Mouse (Mus musculus): ENCODE measurements around the gene Slc29a3. TPM values are rescaled to one million over a fixed set of nuclear protein-coding genes. Genes with fewer than 3 reads are reported as not detected.
"Not testable (repeated sequence)": the region's sequence is repeated elsewhere in the genome, so short reads cannot be mapped to it uniquely, and the experiment has no call there.

Gene Slc29a3
- polyA plus RNA-seq, 1 experiment from 2014 or later: 6.9 TPM

- Histone ChIP-seq H3K9me3 (ENCODE audit: control insufficient read depth, low read length) (no peaks in the 10 kb centered on the region), H3K36me3 (ENCODE audit: control insufficient read depth, insufficient read depth, low read length) (no peaks in the 10 kb centered on the region), H3K4me2 (no peak overlapping the region), H3K4me1 (ENCODE audit: control insufficient read depth, insufficient read depth, low read length) (no peaks in the 10 kb centered on the region), H3K9ac (ENCODE audit: low read length) (no peak overlapping the region), H3K4me3 (ENCODE audit: low read depth, low read length) (no peak overlapping the region), H3K27ac (ENCODE audit: low read depth, low read length) (no peak overlapping the region), H3K27me3 (ENCODE audit: control insufficient read depth, insufficient read depth, low read length) (no peaks in the 10 kb centered on the region; the same call in 1 of the 2 replicates)
- 48% methylated on average over 1 of the region's 1 CpGs for WGBS
- no peak for ATAC-seq (ENCODE audit: low FRiP score)
- no peak for DNase-seq (ENCODE audit: low spot score, missing footprints)
Measured at GRCm38 (mm10) chr10:60723345-60723744, 29.2 kb downstream of the Slc29a3 start.

GRCm38 (mm10) chr10:60721640-60722039, 31.0 kb downstream of the Slc29a3 start:
- ATAC-seq (ENCODE audit: low FRiP score) (no peak), DNase-seq (ENCODE audit: low spot score, missing footprints) (no peak)
- H3K27ac ChIP-seq (ENCODE audit: low read depth, low read length): no peak overlapping the region
- no peaks in the 10 kb centered on the region for H3K4me1 ChIP-seq (ENCODE audit: control insufficient read depth, insufficient read depth, low read length)
- 46% methylated on average over 12 of the region's 12 CpGs for WGBS
- H3K36me3 ChIP-seq (ENCODE audit: control insufficient read depth, insufficient read depth, low read length): no peaks in the 10 kb centered on the region
- no peaks in the 10 kb centered on the region for H3K9me3 ChIP-seq (ENCODE audit: control insufficient read depth, low read length)
- no peak overlapping the region for H3K4me3 ChIP-seq (ENCODE audit: low read depth, low read length)
- no peaks in the 10 kb centered on the region; the same call in 1 of the 2 replicates for H3K27me3 ChIP-seq (ENCODE audit: control insufficient read depth, insufficient read depth, low read length)
- H3K9ac ChIP-seq (ENCODE audit: low read length): no peak overlapping the region
- no peak overlapping the region for H3K4me2 ChIP-seq

GRCm38 (mm10) chr10:60720461-60720860, 32.1 kb downstream of the Slc29a3 start:
- no peak for ATAC-seq (ENCODE audit: low FRiP score)
- no peak overlapping the region for H3K4me3 ChIP-seq (ENCODE audit: low read depth, low read length)
- no peak for DNase-seq (ENCODE audit: low spot score, missing footprints)
- no peak overlapping the region for H3K27ac ChIP-seq (ENCODE audit: low read depth, low read length)
- H3K27me3 ChIP-seq (ENCODE audit: control insufficient read depth, insufficient read depth, low read length): no peaks in the 10 kb centered on the region; the same call in 1 of the 2 replicates
- no peak overlapping the region for H3K4me2 ChIP-seq
- peaks cover 4% of the 10 kb centered on the region; the same call in 1 of the 2 replicates for H3K36me3 ChIP-seq (ENCODE audit: control insufficient read depth, insufficient read depth, low read length)
- H3K9ac ChIP-seq (ENCODE audit: low read length): no peak overlapping the region
- H3K9me3 ChIP-seq (ENCODE audit: control insufficient read depth, low read length): no peaks in the 10 kb centered on the region
- WGBS: 78% methylated on average over 5 of the region's 5 CpGs
- H3K4me1 ChIP-seq (ENCODE audit: control insufficient read depth, insufficient read depth, low read length): no peaks in the 10 kb centered on the region

GRCm38 (mm10) chr10:60718491-60718890, 34.1 kb downstream of the Slc29a3 start:
- no peak for DNase-seq (ENCODE audit: low spot score, missing footprints)
- ATAC-seq (ENCODE audit: low FRiP score): no peak
- Histone ChIP-seq H3K27ac (ENCODE audit: low read depth, low read length) (no peak overlapping the region), H3K4me3 (ENCODE audit: low read depth, low read length) (no peak overlapping the region), H3K9me3 (ENCODE audit: control insufficient read depth, low read length) (no peaks in the 10 kb centered on the region; the same call in 1 of the 2 replicates), H3K36me3 (ENCODE audit: control insufficient read depth, insufficient read depth, low read length) (peaks cover 4% of the 10 kb centered on the region; the same call in 1 of the 2 replicates), H3K4me1 (ENCODE audit: control insufficient read depth, insufficient read depth, low read length) (no peaks in the 10 kb centered on the region), H3K27me3 (ENCODE audit: control insufficient read depth, insufficient read depth, low read length) (no peaks in the 10 kb centered on the region; the same call in 1 of the 2 replicates), H3K4me2 (no peak overlapping the region), H3K9ac (ENCODE audit: low read length) (no peak overlapping the region)
- WGBS: 87% methylated on average over 2 of the region's 2 CpGs

GRCm38 (mm10) chr10:60716449-60716848, 36.1 kb downstream of the Slc29a3 start:
- Histone ChIP-seq H3K27ac (ENCODE audit: low read depth, low read length) (no peak overlapping the region), H3K4me3 (ENCODE audit: low read depth, low read length) (no peak overlapping the region), H3K4me1 (ENCODE audit: control insufficient read depth, insufficient read depth, low read length) (no peaks in the 10 kb centered on the region), H3K9ac (ENCODE audit: low read length) (no peak overlapping the region), H3K36me3 (ENCODE audit: control insufficient read depth, insufficient read depth, low read length) (peaks cover 4% of the 10 kb centered on the region; the same call in 1 of the 2 replicates), H3K9me3 (ENCODE audit: control insufficient read depth, low read length) (no peaks in the 10 kb centered on the region; the same call in 1 of the 2 replicates), H3K4me2 (no peak overlapping the region), H3K27me3 (ENCODE audit: control insufficient read depth, insufficient read depth, low read length) (no peaks in the 10 kb centered on the region)
- DNase-seq (ENCODE audit: low spot score, missing footprints): no peak
- ATAC-seq (ENCODE audit: low FRiP score): no peak
- WGBS: 83% methylated on average over 3 of the region's 3 CpGs

GRCm38 (mm10) chr10:60712299-60712698, 40.3 kb downstream of the Slc29a3 start:
- not testable (repeated sequence) for DNase-seq (ENCODE audit: low spot score, missing footprints); H3K27me3 ChIP-seq (ENCODE audit: control insufficient read depth, insufficient read depth, low read length); H3K9ac ChIP-seq (ENCODE audit: low read length); H3K27ac ChIP-seq (ENCODE audit: low read depth, low read length); ATAC-seq (ENCODE audit: low FRiP score); H3K4me2 ChIP-seq; H3K36me3 ChIP-seq (ENCODE audit: control insufficient read depth, insufficient read depth, low read length); H3K4me1 ChIP-seq (ENCODE audit: control insufficient read depth, insufficient read depth, low read length); H3K9me3 ChIP-seq (ENCODE audit: control insufficient read depth, low read length); H3K4me3 ChIP-seq (ENCODE audit: low read depth, low read length)
- WGBS: 72% methylated on average over 8 of the region's 8 CpGs

- no peaks in the 10 kb centered on the region for H3K36me3 ChIP-seq (ENCODE audit: control insufficient read depth, insufficient read depth, low read length)
- WGBS: 76% methylated on average over 5 of the region's 5 CpGs
- H3K27me3 ChIP-seq (ENCODE audit: control insufficient read depth, insufficient read depth, low read length): no peaks in the 10 kb centered on the region
- no peaks in the 10 kb centered on the region; the same call in 1 of the 2 replicates for H3K9me3 ChIP-seq (ENCODE audit: control insufficient read depth, low read length)
- DNase-seq (ENCODE audit: low spot score, missing footprints) (no peak), ATAC-seq (ENCODE audit: low FRiP score) (no peak)
- H3K27ac ChIP-seq (ENCODE audit: low read depth, low read length): no peak overlapping the region
- no peak overlapping the region for H3K9ac ChIP-seq (ENCODE audit: low read length)
- no peak overlapping the region for H3K4me2 ChIP-seq
- no peak overlapping the region for H3K4me3 ChIP-seq (ENCODE audit: low read depth, low read length)
- H3K4me1 ChIP-seq (ENCODE audit: control insufficient read depth, insufficient read depth, low read length): no peaks in the 10 kb centered on the region
Measured at GRCm38 (mm10) chr10:60708837-60709236, 43.8 kb downstream of the Slc29a3 start.

GRCm38 (mm10) chr10:60706268-60706667, 46.3 kb downstream of the Slc29a3 start:
- no peak for DNase-seq (ENCODE audit: low spot score, missing footprints)
- 84% methylated on average over 4 of the region's 4 CpGs for WGBS
- no peak for ATAC-seq (ENCODE audit: low FRiP score)
- no peak overlapping the region for H3K27ac ChIP-seq (ENCODE audit: low read depth, low read length)
- no peaks in the 10 kb centered on the region for H3K36me3 ChIP-seq (ENCODE audit: control insufficient read depth, insufficient read depth, low read length)
- H3K4me2 ChIP-seq: no peak overlapping the region
- no peaks in the 10 kb centered on the region for H3K4me1 ChIP-seq (ENCODE audit: control insufficient read depth, insufficient read depth, low read length)
- H3K9ac ChIP-seq (ENCODE audit: low read length): no peak overlapping the region
- H3K27me3 ChIP-seq (ENCODE audit: control insufficient read depth, insufficient read depth, low read length): no peaks in the 10 kb centered on the region
- H3K9me3 ChIP-seq (ENCODE audit: control insufficient read depth, low read length): no peaks in the 10 kb centered on the region
- H3K4me3 ChIP-seq (ENCODE audit: low read depth, low read length): no peak overlapping the region

GRCm38 (mm10) chr10:60705134-60705533, 47.5 kb downstream of the Slc29a3 start:
- no peak overlapping the region for H3K9ac ChIP-seq (ENCODE audit: low read length)
- ATAC-seq (ENCODE audit: low FRiP score) (no peak), DNase-seq (ENCODE audit: low spot score, missing footprints) (no peak)
- no peaks in the 10 kb centered on the region for H3K4me1 ChIP-seq (ENCODE audit: control insufficient read depth, insufficient read depth, low read length)
- no peaks in the 10 kb centered on the region for H3K9me3 ChIP-seq (ENCODE audit: control insufficient read depth, low read length)
- no peak overlapping the region for H3K27ac ChIP-seq (ENCODE audit: low read depth, low read length)
- H3K27me3 ChIP-seq (ENCODE audit: control insufficient read depth, insufficient read depth, low read length): no peaks in the 10 kb centered on the region
- no peaks in the 10 kb centered on the region for H3K36me3 ChIP-seq (ENCODE audit: control insufficient read depth, insufficient read depth, low read length)
- H3K4me2 ChIP-seq: no peak overlapping the region
- 71% methylated on average over 2 of the region's 2 CpGs for WGBS
- no peak overlapping the region for H3K4me3 ChIP-seq (ENCODE audit: low read depth, low read length)

All from midbrain, embryonic 11.5 days (tissue).